Mouse (Mus musculus) CD4-positive helper T cell, adult 2 months (primary cell): Measurements from ENCODE around the gene Ipo13.
A peak's percentile ranks its signal among the peaks of the same experiment; 100 is the strongest.

Experiments used
- DNase-seq: peaks from one replicate; pipeline ENCODE4 v3.0.0-alpha.2; 2012; ENCODE audit warnings: low read depth, missing footprints, low spot score

The Ipo13 gene

DNA sequence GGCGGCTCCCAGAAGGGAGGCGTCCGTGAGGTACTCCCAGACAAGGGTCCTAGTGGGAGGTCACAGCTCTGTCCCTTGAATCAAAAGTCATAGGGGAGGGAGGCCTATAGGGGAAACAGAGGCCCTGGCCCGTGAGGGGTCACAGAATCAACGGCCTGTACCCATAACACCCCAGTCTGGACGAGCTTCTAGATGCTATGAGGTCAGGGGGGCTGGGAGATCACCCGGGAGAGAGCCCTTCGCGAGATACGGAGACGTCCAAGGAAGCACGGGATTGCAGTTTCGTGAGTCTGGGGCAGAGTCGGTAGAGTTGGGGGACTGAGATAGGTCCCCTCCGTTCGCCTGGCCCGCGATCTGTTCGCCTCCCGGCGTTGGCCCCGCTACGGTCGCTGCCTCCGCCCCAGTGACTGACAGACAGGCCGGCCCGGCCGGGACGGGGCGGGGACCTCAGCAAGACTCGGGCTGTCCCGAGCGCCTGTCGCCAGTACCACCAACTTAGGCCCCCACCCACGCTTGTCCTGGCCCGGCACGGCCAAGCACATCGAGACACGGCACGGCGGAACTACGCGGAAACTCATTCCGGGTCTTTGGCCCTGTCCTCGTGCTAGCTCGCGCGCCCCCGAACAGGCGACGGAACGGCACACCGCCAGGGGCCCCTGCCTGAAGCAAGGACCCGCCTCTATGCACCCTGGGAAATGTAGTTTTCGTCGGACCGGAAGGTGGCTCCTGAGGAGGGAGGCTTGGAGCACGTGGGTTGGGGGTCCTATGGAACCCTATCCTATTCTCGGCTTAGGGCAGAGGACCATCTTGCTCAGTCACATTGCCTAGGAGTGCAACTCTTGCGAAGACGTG is at the start of gene Ipo13:
Gene Ipo13, minus strand, starts transcription at position 409 of the 852 bp plus-strand sequence.
- DNase-seq, result peak; percentile 91

DNA sequence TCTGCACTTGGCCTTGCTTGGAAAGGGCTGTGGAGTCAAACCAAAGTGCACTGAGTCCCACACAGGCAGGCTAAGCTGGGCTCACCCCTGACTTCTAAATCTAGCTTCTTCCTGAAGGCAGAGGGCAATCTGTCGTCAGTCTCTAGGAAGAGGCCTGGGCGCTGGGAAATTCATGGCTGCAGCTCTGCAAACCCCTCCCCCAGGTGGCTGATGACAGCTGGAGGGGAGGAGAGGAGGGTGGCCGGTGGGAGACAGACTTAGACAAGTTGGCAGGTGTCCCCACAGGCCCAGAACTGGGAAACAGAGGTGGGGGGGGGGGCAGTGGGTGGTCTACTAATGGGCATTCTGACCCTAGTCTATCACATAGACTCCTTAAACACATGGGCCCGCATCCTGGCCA is 42.7 kb upstream of the Ipo13 start:
- no peak for DNase-seq

DNA sequence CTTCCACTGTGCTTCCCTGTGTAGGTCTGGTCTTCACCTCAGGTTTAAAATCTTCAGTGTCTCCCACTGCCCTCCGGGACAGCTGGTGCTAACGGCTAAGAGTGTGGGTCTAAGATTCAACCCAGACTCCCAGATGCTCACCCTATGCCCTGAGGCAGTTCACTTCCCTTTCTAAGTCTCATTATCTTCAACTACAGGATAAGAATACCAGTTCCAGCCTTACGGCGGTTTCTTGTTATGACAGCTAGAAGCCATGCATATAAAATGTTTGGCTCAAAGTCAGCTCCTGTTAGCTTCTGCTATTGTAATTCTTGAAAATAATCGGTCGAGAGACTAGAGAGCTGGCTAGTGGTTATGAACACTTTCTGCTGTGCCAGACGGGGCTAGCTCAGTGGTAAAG is 32.7 kb upstream of the Ipo13 start:
- DNase-seq, result no peak

DNA sequence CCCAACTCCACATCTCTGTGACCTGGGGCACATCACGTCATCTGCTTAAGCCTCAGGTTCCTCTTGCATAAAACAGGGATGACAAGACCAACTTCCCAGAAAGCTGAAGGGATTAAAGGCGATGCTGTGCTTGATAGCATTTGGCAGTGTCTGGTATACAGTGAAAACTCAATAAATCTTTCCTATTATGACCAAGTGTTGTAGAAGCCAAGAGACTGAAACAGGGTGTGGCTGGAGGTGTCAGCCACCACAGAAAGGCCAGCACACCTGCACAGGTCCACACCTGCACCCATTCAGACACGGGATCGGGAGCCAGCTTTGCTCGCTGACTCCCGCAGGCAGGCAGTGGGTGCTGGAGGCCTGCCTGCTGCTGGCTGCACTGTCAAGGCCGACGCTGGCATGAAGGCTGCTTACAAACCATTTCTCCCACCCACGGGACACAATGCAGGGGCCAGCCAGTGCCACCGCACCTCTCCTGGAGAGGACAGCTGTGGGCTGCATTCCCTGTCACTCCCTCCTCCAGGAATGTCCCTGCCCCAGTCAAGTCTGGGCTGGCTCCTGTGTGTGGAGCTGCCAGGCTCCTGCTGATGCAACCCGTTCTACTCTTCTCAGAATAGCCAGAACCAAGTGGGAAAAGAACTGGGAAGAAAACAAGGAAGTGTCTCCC is 32.0 kb upstream of the Ipo13 start:
- DNase-seq, result no peak

DNA sequence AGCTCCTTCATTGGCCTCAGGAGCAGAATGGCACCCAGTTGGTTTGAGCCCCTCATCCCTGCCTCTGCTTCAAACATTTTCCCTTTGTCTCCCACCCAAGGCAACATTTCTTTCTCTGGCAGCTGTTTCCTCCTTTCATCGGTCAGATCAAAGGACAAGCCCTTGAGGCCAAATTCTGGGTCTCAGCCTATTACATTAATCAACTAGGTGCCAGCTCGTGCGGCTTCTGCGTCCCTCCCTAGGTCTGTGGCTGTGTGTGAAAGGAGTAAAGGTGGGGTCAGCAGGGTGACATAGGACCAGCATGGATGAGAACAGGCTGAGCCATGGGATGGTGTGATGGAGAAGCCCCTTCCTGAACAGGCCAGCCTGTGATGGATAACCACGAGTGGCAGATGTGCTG is 28.5 kb upstream of the Ipo13 start:
- no peak for DNase-seq

DNA sequence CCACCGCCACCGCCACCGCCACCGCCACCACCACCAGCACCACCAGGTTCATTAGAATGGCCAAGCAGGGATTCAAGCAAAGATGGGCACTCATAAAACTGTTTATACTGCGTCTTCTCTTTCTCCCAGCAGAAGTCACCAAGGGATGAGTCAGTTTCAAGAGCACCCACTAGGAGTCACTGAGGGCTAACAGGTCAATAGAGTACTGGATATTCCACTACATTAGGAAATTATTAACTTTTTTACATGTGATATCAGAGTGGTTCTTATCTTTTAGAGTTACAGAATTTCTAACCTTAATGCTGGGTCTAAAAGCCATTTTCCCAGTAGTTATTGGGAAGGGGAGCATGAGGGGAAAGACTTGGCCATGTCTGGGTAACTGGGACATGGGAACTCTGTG is 22.2 kb upstream of the Ipo13 start:
- DNase-seq, result no peak

DNA sequence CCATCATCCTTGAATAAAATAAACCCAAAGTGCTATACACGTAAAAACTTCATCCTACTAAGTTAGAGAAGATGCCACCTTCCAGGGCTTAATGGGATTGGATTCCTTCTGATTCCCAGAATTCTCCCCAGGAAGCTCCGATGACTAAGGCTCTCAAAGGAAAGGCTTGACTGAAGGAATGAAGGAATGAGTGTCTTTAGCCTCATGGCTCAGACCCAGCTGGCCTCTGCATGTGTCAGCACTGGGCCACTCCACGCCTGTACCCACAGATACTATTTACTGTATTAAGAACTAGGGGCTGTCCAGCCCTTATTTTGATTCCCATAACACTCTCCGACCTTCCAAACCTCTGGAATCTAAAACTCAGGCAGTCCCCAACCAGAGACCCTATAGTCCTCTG is 19.3 kb upstream of the Ipo13 start:
- DNase-seq, result no peak

DNA sequence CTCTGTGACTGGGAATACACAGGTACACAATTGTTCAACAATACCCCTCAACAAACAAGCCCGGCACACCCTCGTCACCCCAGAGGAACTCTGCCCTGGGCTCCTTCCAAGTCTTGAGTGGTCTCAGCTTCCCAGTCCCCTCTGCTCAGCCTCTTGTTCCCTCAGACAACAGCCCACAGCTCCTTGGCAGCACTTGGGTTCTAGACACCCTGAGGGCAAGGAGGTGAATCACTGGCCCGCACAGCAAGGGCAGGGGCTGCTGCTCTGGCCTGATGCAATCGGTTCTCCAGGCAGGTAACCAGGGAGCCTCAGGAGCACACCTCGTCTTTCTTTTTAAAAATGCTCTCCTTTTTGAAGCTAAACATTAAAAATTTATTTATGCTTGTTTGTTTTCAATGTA is 18.4 kb upstream of the Ipo13 start:
- DNase-seq, result no peak

DNA sequence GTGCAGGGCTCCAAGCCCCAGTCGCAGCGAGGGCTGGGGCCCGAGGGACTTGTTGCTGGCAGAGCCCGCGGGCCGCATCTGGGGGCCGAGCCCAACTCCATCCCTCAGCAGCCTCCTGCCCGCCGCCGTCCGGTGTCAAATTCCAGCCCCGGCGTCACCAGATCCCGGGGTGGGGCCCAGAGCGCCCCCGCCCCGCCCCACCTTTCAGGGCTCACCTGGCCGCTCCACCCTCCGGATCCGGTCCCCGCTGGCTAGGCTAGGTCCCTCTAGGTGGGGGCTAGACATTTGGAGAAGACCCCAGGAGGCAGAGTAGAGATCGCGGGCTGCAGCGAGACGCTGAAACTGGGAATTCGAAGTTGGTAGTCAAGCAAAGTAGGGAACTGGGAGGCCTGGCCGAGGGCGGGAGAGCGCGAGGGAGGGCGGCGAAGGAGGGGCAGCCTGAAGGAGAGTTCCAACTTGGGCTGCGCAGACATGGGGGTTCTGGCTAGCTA is 14.6 kb upstream of the Ipo13 start, which contains the start of gene Artn:
Gene Artn, minus strand, starts transcription at position 373 of the 491 bp plus-strand sequence.
- no peak for DNase-seq

DNA sequence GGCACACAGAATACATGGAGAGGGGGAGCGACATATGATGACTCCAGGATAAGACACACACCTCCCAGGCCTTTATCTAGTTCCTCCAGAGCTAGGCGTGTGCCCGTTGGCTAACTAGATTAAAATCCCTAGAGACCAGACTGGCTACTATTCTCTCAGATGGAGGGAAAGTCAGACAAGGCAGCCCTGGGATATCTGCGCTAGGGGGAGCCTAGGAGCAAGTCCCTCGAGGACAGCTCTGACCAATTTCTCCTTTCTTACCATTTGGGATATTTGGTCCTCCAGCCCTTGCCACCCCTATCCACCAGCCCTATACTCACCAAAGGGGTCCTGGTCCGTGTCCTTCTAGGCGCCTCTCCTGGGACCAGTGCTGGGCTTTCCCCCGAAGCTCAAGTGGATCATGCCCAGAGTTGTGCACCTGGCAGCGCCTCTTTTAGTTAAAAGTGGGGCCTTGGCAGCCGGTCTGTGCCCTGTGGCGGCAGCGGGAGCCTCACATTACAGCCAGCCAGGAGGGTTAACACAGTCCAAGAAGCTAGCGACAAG is 14.0 kb upstream of the Ipo13 start:
- DNase-seq, result no peak

DNA sequence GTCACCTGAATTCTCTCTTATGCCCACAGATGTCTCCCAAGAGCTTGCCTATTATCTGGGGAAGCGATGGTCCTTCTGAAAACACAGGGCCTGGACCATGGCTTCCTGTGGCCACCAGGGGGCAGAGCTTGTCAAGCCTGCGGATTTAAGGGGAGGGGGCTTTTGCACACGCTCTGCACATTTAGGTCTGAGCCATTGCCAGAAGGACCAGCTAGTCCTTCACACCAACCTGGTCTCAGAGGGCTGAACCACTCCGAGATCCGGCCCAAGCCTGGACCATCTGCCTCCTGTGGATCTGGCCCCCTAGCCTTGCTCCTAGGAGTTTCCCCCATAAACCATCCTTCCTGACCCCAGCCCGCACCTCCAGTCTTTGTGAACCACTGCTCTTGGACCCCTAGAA is 13.4 kb upstream of the Ipo13 start:
- peak; percentile 30 for DNase-seq

DNA sequence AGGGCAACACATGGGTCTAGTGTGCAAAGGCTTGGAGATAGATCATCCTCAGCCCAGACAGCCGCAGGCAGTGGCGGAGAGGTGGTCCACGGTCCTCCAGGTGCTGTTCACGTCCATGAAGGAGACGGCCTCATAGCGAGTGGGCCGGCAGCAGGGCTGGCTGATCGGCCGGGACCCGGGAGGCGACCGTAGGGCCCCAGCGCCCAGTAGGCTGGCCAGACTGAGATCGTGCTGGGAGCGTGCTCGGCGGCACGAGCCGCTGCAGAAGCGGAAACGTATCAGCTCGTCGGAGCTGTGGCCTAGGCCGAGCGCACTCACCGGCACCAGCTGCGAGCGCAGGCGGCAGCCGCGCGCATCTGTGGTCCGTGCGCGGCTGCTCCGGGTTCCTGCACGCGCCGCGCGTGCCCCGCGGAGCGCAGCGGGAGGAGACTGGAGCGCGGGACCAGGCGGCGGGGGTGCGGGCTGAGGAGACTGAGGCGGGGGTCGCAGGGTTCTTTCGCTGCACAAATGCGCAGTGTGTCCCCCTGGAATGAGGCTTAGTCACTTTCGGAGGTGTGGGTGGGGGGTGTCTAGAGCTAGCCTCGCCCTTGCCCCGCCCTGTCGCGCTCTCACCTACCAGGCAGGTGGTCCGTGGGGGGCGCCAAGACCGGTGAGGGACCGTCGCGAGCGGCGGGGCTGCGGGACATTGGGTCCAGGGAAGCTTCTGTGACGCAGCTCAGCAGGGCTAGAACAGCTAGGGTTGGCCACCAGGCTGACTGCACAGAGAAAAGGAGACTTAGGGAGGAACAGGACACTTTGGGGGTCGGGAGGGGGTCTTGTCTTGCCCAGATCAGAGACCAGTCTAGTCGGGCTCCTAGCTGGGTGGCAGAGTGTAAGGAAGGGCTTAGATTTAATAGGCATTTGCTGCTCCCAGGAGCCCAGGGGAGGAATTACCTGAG is 12.0 kb upstream of the Ipo13 start:
- DNase-seq, result no peak

DNA sequence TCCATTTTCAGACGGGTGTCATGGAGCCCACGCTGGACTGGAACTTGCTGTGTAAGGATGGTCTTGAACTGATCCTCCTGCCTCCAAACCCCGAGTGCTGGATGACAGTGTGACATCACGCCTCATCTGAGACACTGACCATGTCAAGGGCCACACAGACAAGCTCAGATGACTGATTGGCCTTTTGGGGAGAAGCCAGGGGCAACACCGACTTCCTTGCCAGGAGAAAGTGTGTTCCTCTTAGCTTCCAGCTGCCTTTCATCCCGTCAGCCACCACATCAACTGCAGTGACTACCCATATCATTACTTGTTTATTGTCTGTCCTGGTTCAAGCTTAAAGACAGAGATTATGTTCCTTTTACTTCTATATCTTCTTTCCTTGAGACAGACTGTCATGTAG is 10.1 kb upstream of the Ipo13 start:
- DNase-seq, result no peak

DNA sequence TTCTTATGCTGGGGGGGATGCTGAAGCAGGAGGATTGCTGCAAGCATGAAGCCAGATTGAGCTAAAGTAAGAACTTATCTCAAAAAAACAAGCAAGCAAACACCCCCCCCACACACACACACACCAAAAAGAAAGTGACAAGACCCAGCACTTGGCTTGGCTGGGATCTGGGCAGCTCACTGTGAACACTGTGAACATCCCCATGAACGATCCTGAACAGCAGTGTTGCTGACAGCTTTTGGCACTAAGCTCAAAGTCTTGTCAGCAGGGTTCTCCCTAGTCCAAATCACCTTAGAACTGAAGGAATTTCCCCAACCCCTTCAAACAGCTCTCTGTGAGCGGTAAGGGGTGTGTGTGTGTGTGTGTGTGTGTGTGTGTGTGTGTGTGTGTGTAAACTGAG is 8.7 kb upstream of the Ipo13 start:
- DNase-seq, result no peak

DNA sequence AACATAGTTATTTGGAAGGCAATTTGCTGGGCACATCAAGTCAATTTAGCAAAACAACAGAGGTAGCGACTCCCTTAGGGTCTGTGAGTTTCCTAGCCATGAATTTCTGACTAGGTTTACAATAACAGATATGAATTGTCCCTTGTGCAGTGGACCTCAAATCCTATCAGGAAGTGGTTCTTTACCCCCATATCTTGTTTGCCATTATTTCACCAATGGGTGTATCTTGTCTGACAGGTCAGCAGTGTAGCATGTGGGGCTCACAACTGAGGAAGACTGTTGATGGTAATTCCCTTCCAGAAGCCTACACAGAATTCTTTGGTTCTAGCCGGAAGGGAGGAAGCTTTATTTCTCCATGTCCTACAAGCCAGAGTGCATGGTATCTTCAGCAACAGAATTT is 6.6 kb upstream of the Ipo13 start:
- no peak for DNase-seq

DNA sequence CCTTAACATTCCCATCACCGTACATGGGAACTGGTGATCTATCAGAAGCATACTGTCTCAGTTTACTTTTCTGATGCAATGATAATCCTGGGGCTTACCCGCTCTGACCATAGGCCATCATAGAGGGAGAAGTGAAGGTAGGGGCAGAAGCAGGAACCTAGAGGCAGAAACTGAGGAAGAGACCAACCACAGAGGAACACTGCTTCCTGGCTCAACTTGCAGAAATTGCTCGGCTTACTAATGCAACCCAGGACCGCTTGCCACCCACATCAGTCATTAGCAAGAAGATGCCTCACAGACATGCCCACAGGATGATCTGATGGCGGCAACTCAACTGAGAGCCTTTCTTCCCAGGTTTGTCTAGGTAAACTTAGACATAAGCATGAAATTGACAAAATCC is 4.0 kb upstream of the Ipo13 start:
- no peak for DNase-seq

DNA sequence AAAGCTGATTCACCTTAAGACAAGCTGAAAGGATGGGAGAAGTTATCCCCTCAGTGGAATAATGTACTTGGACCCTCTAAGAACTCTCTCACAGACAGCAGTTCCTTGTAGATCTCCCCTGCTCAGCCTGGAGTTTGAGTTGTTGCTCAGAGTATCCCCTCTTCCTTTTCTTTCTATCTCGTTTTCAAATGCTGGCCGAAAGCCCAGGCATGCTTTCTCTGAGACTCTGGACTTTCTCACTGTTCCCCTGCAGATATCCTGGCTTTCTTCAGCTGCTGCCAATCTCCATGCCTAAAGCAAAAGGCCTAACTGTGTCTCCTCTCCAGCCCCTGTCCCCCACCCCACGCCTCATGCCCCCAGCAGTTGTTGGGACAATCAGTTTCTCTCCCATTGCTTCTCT is 3.5 kb upstream of the Ipo13 start:
- no peak for DNase-seq

DNA sequence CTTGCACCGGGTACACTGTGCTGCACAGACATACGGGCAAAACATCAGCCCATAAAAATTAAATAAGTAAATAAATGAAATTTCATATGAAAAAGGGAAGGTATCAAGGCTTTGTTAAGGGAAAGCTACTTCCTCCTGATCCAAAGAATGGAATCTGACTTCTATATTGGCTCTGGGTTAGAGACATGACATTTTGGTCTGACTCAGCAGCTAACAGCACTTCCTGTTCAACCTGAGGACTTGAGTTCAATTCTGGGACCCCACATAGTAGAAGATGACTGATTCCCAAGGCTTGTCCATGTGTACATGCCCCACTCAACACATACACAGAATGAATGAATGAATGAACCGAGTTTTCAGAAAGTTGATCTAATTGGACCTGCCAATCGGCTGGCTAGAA is 3.0 kb upstream of the Ipo13 start:
- no peak for DNase-seq

DNA sequence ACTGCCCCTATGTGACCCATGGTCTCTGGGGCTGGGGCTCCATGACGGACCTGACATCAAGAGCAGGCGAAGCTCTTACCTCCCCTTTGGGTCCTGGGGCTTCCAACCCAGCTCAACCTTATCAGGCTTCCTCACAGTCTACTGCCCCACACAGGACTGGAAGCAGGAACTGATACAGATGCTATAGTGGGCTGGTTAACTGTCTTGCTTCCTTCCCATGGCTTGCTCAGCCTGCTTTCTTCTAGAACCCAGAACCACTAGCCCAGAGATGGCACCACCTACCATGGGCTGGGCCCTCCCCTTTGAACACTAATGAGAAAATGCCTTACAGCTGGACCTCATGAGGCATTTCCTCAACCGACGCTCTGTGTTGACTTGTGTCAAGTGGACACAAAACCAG is 2.6 kb upstream of the Ipo13 start:
- no peak for DNase-seq

DNA sequence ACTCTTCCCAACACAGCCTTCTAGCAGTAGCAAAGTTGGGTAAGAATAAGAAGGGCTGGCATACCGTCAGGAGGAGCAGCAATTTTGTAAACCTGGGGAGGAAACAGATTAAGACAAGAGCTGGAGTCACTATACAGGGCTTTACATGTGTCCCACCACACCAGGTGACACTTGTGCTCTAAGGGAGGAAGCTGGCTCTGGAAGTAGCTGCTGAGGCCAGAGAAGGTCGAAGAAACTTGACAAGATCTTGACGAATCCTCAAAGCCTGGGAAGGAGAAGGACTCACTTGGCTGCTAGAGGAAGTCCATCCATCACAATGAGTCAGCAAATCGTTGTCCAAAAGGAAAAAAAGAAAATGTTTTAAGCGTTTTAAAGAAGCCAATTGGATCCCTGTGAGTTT is 1.6 kb upstream of the Ipo13 start:
- no peak for DNase-seq

DNA sequence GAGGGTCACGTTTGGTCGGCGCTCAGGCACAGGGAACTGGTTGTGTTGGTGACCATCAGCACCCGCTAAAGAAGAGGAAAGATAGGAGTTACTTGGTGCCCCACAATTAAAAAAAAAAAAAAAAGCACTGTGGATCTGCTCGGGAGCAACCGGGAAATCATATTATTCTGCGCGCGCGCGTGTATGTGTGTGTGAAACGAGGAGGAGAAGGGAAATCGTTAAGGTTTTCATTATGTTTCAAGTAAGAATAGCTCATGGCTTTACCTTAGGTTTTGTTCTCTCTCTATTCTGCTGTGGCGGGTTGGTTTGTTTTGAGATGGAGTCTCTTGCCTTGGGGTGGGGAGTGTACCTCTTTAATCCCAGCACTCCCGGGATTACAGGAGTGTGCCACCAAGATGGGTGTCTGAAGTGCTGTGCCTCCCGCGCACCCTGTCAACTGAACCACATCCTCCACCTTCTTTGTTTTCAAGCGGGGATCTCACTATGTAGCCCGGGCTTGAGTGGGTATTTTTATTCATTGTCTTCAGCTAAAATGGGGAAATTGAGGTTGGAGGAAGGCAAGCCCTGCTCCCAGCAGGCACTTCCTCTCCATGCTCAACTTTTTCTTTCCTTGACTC is 798 bp upstream of the Ipo13 start:
- no peak for DNase-seq
